Mouse (Mus musculus) natural killer cell, adult 2 months (primary cell): ENCODE measurements around the gene Mrpl54.

Source experiments
- DNase-seq, 2 experiments: peaks; one replicate each; pipeline ENCODE4 v3.0.0; 2022; ENCODE audit warnings: low spot score in 2 of 2

Gene Mrpl54

GRCm38 (mm10) chr10:81261025-81261424 is 5.7 kb downstream of the Mrpl54 start:
- DNase-seq = no peak

GRCm38 (mm10) chr10:81259225-81259884 is 7.4 kb downstream of the Mrpl54 start:
- DNase-seq = no peak

- DNase-seq = peak in 1 of 2 experiments; percentile 44
These were observed 9.3 kb downstream of the Mrpl54 start for GRCm38 (mm10) chr10:81257158-81258039.

- peak; percentile 54 to 80 for DNase-seq
These were observed 11.8 kb downstream of the Mrpl54 start for GRCm38 (mm10) chr10:81254886-81255285.

- DNase-seq = peak; percentile 78 to 82
These were observed 14.0 kb downstream of the Mrpl54 start, which contains the start of gene Matk for GRCm38 (mm10) chr10:81252424-81253419. TSS of gene Matk (plus strand) at chr10:81252935.

GRCm38 (mm10) chr10:81249442-81249841 is 17.3 kb downstream of the Mrpl54 start:
- DNase-seq = no peak

- no peak for DNase-seq
These were observed 18.9 kb downstream of the Mrpl54 start for GRCm38 (mm10) chr10:81247804-81248203.

GRCm38 (mm10) chr10:81245166-81245565 is 21.6 kb downstream of the Mrpl54 start:
- no peak for DNase-seq

GRCm38 (mm10) chr10:81244595-81244994 is 22.1 kb downstream of the Mrpl54 start:
- DNase-seq = peak; percentile 75 to 86

- no peak for DNase-seq
These were observed 22.6 kb downstream of the Mrpl54 start for GRCm38 (mm10) chr10:81244146-81244545.

- no peak for DNase-seq
These were observed 24.7 kb downstream of the Mrpl54 start for GRCm38 (mm10) chr10:81242021-81242420.

GRCm38 (mm10) chr10:81240876-81241275 is 25.9 kb downstream of the Mrpl54 start:
- DNase-seq = peak in 1 of 2 experiments; percentile 69

- DNase-seq = no peak
These were observed 28.1 kb downstream of the Mrpl54 start for GRCm38 (mm10) chr10:81238618-81239017.

GRCm38 (mm10) chr10:81236471-81237268 is 30.1 kb downstream of the Mrpl54 start:
- DNase-seq = no peak

- DNase-seq = no peak
These were observed 32.5 kb downstream of the Mrpl54 start for GRCm38 (mm10) chr10:81234206-81234605.

- no peak for DNase-seq
These were observed 33.5 kb downstream of the Mrpl54 start for GRCm38 (mm10) chr10:81233226-81233585.

- peak; percentile 82 to 93 for DNase-seq
These were observed 34.0 kb downstream of the Mrpl54 start, which contains the start of gene Zfr2 for GRCm38 (mm10) chr10:81232580-81233225. TSS of gene Zfr2 (plus strand) at chr10:81233155.

GRCm38 (mm10) chr10:81231436-81231835 is 35.3 kb downstream of the Mrpl54 start:
- DNase-seq = no peak

GRCm38 (mm10) chr10:81230438-81231332 is 36.0 kb downstream of the Mrpl54 start, which contains the start of gene Atcay:
TSS of gene Atcay (minus strand) at chr10:81230833.
- DNase-seq = no peak
